Mouse (Mus musculus): Measurements from ENCODE around the gene Filip1. TPM values are rescaled to one million over a fixed set of nuclear protein-coding genes. Genes with fewer than 3 reads are reported as not detected.

Gene Filip1
- polyA plus RNA-seq, 1 experiment from 2014 or later, result 5.3 TPM

GRCm38 (mm10) chr9:79922493-79922760, 90.2 kb downstream of the Filip1 start:
- no peak for ATAC-seq

GRCm38 (mm10) chr9:79921701-79922492, 90.8 kb downstream of the Filip1 start:
- 56% methylated on average over 10 of the region's 10 CpGs for WGBS

More at GRCm38 (mm10) chr9:79922493-79922760, 90.2 kb downstream of the Filip1 start:
- Histone ChIP-seq H3K4me1 (replicated peaks; ENCODE audit: control insufficient read depth, insufficient read depth, low read length) (no peaks in the 10 kb centered on the region), H3K4me3 (ENCODE audit: low read depth, low read length) (no peak overlapping the region), H3K4me2 (replicated peaks; ENCODE audit: low read depth) (no peak overlapping the region), H3K27ac (ENCODE audit: low read depth, low read length) (no peak overlapping the region), H3K9me3 (ENCODE audit: control insufficient read depth) (no peaks in the 10 kb centered on the region), H3K36me3 (ENCODE audit: control insufficient read depth, insufficient read depth) (no peaks in the 10 kb centered on the region), H3K27me3 (replicated peaks; ENCODE audit: control insufficient read depth, insufficient read depth, low read length) (no peaks in the 10 kb centered on the region), H3K9ac (ENCODE audit: low read depth, low read length) (no peak overlapping the region)
- TF ChIP-seq CTCF (IDR thresholded peaks at IDR 0.05; ENCODE audit: low read depth), result no peak
- WGBS, result 79% methylated on average over 6 of the region's 6 CpGs

DNA sequence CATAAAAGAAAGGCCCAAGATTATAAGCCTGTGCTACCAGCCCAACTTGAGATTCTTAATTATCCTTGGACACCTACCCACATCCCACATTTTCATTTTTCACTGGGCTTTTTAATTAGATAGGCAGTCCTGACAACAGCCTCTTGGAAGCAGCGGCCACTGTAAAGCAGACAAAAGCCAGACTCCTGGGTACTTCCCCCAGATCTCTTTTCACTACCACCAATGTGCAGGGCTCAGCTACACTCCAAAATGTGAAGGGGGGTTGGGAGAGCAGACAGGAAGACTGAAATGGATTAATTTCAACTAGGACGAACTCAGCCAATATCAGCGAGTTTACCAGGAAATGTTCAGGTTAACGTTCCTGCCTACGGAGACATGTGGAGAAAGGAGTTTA, 92.1 kb downstream of the Filip1 start:
- Histone ChIP-seq H3K36me3 (ENCODE audit: control insufficient read depth, insufficient read depth) (no peaks in the 10 kb centered on the region), H3K4me1 (replicated peaks; ENCODE audit: control insufficient read depth, insufficient read depth, low read length) (no peaks in the 10 kb centered on the region), H3K4me3 (ENCODE audit: low read depth, low read length) (no peak overlapping the region), H3K9me3 (ENCODE audit: control insufficient read depth) (no peaks in the 10 kb centered on the region), H3K27ac (ENCODE audit: low read depth, low read length) (no peak overlapping the region), H3K4me2 (replicated peaks; ENCODE audit: low read depth) (no peak overlapping the region), H3K27me3 (replicated peaks; ENCODE audit: control insufficient read depth, insufficient read depth, low read length) (no peaks in the 10 kb centered on the region), H3K9ac (ENCODE audit: low read depth, low read length) (no peak overlapping the region)
- ATAC-seq, result no peak
- no peak for TF ChIP-seq CTCF (IDR thresholded peaks at IDR 0.05; ENCODE audit: low read depth)
- WGBS, result 58% methylated on average over 5 of the region's 5 CpGs

More at GRCm38 (mm10) chr9:79921701-79922492, 90.8 kb downstream of the Filip1 start:
- Histone ChIP-seq H3K36me3 (ENCODE audit: control insufficient read depth, insufficient read depth) (no peaks in the 10 kb centered on the region), H3K9ac (ENCODE audit: low read depth, low read length) (no peak overlapping the region), H3K27me3 (replicated peaks; ENCODE audit: control insufficient read depth, insufficient read depth, low read length) (no peaks in the 10 kb centered on the region), H3K4me3 (ENCODE audit: low read depth, low read length) (no peak overlapping the region), H3K4me1 (replicated peaks; ENCODE audit: control insufficient read depth, insufficient read depth, low read length) (no peaks in the 10 kb centered on the region), H3K27ac (ENCODE audit: low read depth, low read length) (no peak overlapping the region), H3K9me3 (ENCODE audit: control insufficient read depth) (no peaks in the 10 kb centered on the region), H3K4me2 (replicated peaks; ENCODE audit: low read depth) (no peak overlapping the region)
- ATAC-seq, result no peak
- TF ChIP-seq CTCF (IDR thresholded peaks at IDR 0.05; ENCODE audit: low read depth), result no peak

- Histone ChIP-seq H3K4me1 (replicated peaks; ENCODE audit: control insufficient read depth, insufficient read depth, low read length) (no peaks in the 10 kb centered on the region), H3K9ac (ENCODE audit: low read depth, low read length) (no peak overlapping the region), H3K27ac (ENCODE audit: low read depth, low read length) (0 out of 2 replicates have a peak overlapping the region, but pooled peaks have one; percentile 29), H3K4me3 (ENCODE audit: low read depth, low read length) (no peak overlapping the region), H3K36me3 (ENCODE audit: control insufficient read depth, insufficient read depth) (no peaks in the 10 kb centered on the region), H3K27me3 (replicated peaks; ENCODE audit: control insufficient read depth, insufficient read depth, low read length) (no peaks in the 10 kb centered on the region), H3K9me3 (ENCODE audit: control insufficient read depth) (no peaks in the 10 kb centered on the region), H3K4me2 (replicated peaks; ENCODE audit: low read depth) (no peak overlapping the region)
- ATAC-seq, result 0 out of 2 replicates have a peak, but pooled peaks have one; percentile 19
- no peak for TF ChIP-seq CTCF (IDR thresholded peaks at IDR 0.05; ENCODE audit: low read depth)
- whole genome bisulfite sequencing, result 51% methylated on average over 9 of the region's 9 CpGs
These were observed 92.7 kb downstream of the Filip1 start for GRCm38 (mm10) chr9:79919750-79920539.

DNA sequence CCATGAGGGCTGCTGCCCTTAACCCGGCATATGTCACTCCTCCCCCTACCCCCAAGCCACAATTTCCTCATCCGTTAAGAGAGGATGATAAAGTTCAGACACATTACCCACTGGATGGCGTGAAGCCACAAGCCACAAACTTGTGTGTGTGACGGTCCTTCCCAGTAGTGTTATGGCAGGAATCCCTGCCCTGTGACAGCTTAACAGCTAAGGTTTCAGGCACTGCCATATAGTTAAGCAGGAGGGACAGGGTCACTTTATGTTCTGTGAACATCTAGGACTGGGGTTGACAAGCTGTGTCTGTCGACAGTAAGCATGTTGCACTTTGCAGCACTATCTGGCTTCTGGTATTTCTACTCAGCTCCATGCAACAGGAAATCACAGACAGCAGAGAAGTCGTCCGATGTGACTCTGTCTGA, 93.3 kb downstream of the Filip1 start:
- Histone ChIP-seq H3K4me2 (replicated peaks; ENCODE audit: low read depth) (no peak overlapping the region), H3K36me3 (ENCODE audit: control insufficient read depth, insufficient read depth) (no peaks in the 10 kb centered on the region), H3K27ac (ENCODE audit: low read depth, low read length) (0 out of 2 replicates have a peak overlapping the region, but pooled peaks have one; percentile 29), H3K27me3 (replicated peaks; ENCODE audit: control insufficient read depth, insufficient read depth, low read length) (no peaks in the 10 kb centered on the region), H3K9me3 (ENCODE audit: control insufficient read depth) (no peaks in the 10 kb centered on the region), H3K4me1 (replicated peaks; ENCODE audit: control insufficient read depth, insufficient read depth, low read length) (no peaks in the 10 kb centered on the region), H3K9ac (ENCODE audit: low read depth, low read length) (no peak overlapping the region), H3K4me3 (ENCODE audit: low read depth, low read length) (no peak overlapping the region)
- ATAC-seq, result no peak
- no peak for TF ChIP-seq CTCF (IDR thresholded peaks at IDR 0.05; ENCODE audit: low read depth)
- 54% methylated on average over 7 of the region's 7 CpGs for WGBS

- no peak overlapping the region for H3K9ac ChIP-seq (ENCODE audit: low read depth, low read length)
- H3K4me1 ChIP-seq (replicated peaks; ENCODE audit: control insufficient read depth, insufficient read depth, low read length), result no peaks in the 10 kb centered on the region
- no peaks in the 10 kb centered on the region for H3K27me3 ChIP-seq (replicated peaks; ENCODE audit: control insufficient read depth, insufficient read depth, low read length)
- no peak overlapping the region for H3K4me3 ChIP-seq (ENCODE audit: low read depth, low read length)
- H3K36me3 ChIP-seq (ENCODE audit: control insufficient read depth, insufficient read depth), result no peaks in the 10 kb centered on the region
- ATAC-seq, result no peak
- no peak overlapping the region for H3K27ac ChIP-seq (ENCODE audit: low read depth, low read length)
- H3K4me2 ChIP-seq (replicated peaks; ENCODE audit: low read depth), result no peak overlapping the region
- WGBS, result 44% methylated on average over 10 of the region's 10 CpGs
- TF ChIP-seq CTCF (IDR thresholded peaks at IDR 0.05; ENCODE audit: low read depth), result no peak
- no peaks in the 10 kb centered on the region for H3K9me3 ChIP-seq (ENCODE audit: control insufficient read depth)
These were observed 94.1 kb downstream of the Filip1 start for GRCm38 (mm10) chr9:79918325-79919117.

All from intestine, postnatal 0 days (tissue).